Mouse (Mus musculus) thymus, postnatal 10 days (tissue): ENCODE measurements around the gene Casc3.
"Not testable (repeated sequence)": the region's sequence is repeated elsewhere in the genome, so short reads cannot be mapped to it uniquely, and the experiment has no call there.

ENCODE experiments used
- DNase-seq, 2 experiments: peaks; one replicate each; pipeline ENCODE4 v3.0.0; 2021; ENCODE audit warnings: low spot score in 2 of 2

Gene Casc3

GRCm38 (mm10) chr11:98789219-98789807 is 15.4 kb upstream of the Casc3 start:
- no peak for DNase-seq

GRCm38 (mm10) chr11:98789824-98790223 is 14.9 kb upstream of the Casc3 start:
- DNase-seq: no peak

DNA sequence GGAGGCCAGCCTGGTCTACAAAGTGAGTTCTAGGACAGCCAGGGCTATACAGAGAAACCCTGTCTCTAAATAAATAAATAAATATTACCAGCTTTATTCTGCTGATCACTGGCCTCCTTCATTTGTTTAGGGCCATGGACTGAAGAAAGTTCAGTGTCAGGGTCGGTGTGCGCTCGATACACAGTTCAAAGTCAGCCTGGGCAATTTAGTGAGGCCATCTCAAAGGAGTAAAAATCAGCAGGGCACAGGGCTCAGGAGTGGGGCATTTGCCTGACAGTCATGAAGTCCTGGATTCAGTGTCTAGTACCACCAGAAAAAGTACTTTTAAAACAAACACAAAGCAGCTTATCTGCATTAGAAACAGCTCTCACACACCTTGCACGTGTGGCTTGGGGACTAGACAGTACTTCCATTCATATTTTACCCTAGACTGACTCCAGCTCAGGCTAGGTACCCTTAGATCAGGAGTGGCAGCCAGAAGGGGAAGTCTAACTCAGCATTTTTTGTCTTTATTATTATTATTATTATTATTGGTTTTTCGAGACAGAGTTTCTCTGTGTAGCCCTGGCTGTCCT is 14.0 kb upstream of the Casc3 start:
- no peak for DNase-seq

DNA sequence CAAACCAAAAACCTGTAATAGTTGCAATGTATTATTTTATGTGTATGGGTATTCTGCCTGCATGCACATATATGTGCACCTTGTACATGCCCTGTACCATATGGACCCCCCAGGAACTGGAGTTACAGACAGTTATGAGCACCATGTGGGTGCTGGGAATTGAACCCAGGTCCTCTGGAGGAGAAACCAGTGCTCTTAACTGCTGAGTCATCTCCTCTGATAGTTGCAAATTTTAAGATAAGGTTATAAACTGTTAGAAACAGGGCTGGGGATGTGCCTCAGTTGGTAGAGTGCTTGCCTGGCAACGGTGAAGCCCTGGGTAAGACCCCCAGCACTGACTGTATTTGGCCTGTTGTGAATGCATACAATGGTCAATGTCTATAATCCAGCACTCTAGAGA is 13.3 kb upstream of the Casc3 start:
- no peak for DNase-seq

GRCm38 (mm10) chr11:98792081-98792480 is 12.6 kb upstream of the Casc3 start:
- no peak for DNase-seq

DNA sequence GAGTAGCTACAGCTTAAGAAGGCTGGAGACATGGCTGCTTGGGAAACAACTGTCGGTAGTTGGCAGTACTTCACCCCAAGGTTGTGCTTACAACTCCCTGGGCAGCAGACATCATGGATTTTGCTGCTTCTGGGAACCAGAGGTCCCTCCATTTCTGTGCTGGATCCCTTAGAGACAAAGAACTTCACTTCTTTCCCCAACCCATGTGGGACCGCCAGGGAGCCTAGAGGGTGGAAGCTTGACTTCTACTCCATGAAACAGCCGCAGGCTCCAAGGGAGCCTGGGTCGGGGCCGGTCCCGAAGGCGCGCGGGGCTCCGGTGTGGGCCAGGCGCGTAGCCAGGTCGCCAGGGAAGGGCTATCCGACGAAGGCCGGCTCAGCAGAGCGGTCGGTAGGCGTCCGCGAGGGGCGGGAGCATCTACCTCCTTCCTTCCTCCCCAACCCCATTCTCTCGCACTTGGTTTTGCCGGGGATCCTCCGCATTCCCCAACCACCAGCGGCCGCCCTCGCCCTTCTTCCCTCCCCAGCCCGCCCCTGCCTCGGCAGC is 10.2 kb upstream of the Casc3 start:
- peak in 1 of 2 experiments; percentile 35 for DNase-seq

- DNase-seq: peak; percentile 86 to 87
Observed at GRCm38 (mm10) chr11:98795015-98795713, 9.5 kb upstream of the Casc3 start, which contains the start of gene Msl1. Gene Msl1, plus strand, starts transcription at chr11:98795516.

DNA sequence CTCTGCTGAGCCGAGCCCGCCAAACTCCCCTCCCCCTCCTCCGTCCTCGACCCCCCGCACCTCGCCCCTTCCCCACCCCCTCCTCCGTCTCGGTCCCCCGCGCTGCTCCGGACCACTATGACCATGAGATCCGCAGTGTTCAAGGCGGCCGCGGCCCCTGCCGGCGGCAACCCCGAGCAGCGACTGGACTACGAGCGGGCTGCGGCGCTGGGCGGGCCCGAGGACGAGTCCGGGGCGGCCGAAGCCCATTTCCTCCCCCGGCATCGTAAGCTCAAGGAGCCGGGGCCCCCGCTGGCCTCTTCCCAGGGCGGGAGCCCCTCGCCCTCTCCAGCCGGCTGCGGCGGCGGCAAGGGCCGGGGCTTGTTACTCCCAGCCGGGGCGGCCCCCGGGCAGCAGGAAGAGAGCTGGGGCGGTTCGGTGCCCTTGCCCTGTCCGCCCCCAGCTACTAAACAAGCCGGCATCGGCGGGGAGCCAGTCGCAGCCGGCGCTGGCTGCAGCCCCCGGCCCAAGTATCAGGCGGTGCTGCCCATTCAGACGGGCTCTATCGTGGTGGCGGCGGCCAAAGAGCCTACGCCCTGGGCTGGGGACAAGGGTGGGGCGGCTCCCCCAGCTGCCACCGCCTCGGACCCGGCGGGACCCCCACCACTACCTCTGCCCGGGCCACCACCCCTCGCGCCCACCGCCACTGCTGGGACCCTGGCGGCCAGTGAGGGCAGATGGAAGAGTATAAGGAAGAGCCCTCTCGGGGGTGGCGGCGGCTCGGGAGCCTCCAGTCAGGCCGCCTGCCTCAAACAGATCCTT is 8.8 kb upstream of the Casc3 start:
- peak; percentile 36 to 58 for DNase-seq

DNA sequence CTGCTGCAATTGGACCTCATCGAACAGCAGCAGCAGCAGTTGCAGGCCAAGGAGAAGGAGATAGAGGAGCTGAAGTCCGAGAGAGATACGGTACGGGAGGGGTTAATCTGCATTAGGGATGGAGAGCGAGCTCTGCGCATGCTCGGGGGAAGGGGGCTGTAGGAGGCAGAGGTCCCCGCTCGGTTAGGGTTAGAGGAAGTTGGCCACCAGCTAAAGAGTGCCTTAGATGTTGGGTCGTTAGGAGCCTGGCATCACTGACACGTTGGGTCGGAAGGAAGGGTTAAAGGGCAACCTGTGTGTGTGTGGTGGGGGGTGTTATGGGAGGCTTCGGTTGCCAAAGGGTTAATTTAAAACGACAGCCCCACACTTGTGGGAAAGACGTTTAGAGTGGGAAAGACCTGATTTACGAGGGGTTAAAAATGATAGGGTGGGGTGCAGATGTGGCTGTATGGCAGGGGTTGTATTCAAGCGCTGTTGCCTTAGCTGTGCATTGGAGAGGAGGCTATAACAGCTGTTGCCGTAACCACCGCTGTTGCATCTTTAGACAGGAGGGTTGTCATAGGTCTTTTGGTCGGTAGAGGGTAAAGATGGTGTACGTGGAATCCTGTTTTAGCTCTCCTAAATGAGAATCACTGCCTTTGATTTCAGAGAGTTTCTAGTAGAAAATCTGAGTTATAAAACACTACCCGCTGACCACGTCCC is 8.0 kb upstream of the Casc3 start:
- DNase-seq: peak; percentile 60 to 68

- no peak for DNase-seq
Observed at GRCm38 (mm10) chr11:98797306-98797705, 7.4 kb upstream of the Casc3 start.

GRCm38 (mm10) chr11:98797909-98798308 is 6.8 kb upstream of the Casc3 start:
- DNase-seq: no peak

DNA sequence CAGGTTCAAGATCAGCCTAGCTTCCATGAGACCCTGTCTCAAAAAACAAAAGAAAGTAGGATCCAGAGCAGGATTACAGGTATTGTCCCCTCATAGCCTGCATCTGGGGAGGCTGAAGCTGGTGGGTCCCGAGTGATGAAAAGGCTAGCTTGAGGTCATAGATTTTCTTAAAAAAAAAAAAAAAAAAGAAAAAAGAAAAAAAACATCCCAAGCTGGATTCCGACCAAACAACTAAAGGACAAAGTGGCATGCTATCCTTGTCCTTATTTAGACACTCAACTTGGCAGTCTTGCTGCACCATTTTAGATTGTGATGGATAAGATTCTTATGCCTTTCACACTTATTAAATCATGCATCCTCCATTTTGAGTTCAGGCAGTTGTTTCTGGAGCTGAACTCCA is 3.7 kb downstream of the Casc3 start:
- DNase-seq: no peak

DNA sequence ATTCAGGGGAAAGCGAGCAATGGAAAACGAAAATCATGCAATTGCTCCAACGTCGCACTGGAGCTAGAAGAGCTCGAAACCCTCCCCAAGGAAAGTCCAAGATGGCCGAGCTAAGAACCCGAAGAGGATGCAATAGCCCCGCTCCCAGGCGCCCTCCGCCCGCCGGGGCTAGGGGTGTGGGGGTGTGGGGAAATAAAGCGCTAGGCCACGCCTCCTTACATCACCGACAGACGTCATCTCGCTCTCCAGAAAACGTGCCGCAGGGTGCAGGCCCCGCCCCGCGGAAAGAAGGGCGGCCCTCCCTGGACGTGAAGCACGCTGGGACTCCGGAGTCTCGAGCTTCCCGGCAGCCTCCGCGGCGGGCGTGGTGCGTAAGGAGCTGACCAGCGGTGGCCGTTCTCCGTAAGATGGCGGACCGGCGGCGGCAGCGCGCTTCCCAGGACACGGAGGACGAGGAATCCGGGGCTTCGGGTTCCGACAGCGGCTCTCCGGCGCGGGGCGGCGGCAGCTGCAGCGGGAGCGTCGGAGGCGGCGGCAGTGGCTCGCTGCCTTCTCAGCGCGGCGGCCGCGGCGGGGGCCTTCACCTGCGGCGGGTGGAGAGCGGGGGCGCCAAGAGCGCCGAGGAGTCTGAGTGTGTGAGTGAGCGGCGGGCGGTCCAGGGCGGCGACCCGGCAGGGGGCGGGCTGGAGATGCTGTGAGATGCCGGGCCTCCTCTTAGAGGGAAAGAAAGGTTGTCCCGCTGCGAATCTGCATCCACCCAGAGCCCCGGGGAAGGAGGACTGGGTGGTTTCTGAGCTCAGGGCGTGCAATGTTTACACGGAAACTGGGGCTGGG is 5.0 kb downstream of the Casc3 start:
- DNase-seq: peak; percentile 97 to 98

GRCm38 (mm10) chr11:98810686-98811085 is 6.0 kb downstream of the Casc3 start:
- DNase-seq: no peak

DNA sequence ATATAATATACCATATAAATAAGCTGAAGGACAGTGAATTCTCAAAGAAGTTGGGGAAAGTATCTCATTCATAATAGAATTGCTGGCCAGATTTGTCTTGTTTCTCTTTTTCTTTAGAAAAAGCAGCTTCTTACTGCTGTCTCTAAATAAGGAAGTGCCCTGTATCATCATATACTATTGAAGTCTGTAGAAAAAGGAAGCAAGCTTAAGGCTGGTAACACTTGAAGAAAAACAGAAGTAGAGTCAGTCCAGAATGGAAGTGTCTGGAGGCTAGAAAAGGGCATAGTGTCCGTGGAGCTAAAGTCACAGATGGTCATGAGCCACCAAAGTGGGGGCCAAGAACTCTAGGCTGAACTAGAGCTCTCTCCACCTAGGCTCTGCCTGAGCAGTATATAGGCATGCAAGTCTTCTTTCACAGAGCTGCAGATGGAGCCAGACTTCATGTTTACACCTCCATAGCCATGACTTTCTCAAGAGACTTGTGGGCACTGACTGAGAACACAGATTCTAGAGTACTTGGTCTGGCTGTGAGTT is 12.1 kb downstream of the Casc3 start:
- DNase-seq: no peak

GRCm38 (mm10) chr11:98820968-98821367 is 16.3 kb downstream of the Casc3 start:
- DNase-seq: no peak

GRCm38 (mm10) chr11:98826071-98826470 is 21.4 kb downstream of the Casc3 start:
- not testable (repeated sequence) for DNase-seq

- DNase-seq: no peak
Observed at GRCm38 (mm10) chr11:98827877-98828276, 23.2 kb downstream of the Casc3 start.

- peak in 1 of 2 experiments; percentile 34 for DNase-seq
Observed at GRCm38 (mm10) chr11:98829091-98829775, 24.5 kb downstream of the Casc3 start.

DNA sequence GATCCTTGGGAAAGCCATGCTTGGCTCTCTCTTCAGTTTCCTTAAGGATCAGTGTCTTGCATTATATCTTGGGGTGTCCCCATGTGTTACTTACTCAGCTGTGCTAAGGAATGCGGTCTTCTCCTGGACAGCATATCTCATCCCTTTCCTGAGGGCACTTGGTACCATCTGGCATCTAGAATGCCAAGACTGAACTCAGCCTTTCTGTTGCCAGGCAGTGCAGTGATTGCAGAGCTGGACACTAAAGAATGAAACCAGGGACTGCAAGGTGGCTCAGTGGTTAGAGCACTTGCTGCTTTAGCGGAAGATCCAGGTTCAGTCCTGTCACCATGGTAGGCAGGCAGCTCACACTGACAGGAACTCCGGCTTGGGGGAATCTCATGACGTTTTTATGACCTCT is 25.2 kb downstream of the Casc3 start:
- no peak for DNase-seq
